Mouse (Mus musculus): ENCODE data around the gene Nr2c1.

GRCm38 (mm10) chr10:94122595-94122994 is 25.2 kb upstream of the Nr2c1 start:
- TF ChIP-seq MAX (IDR thresholded peaks at IDR 0.05): no peak
- no peak for TF ChIP-seq CTCF (IDR thresholded peaks at IDR 0.05; ENCODE audit: control insufficient read depth, insufficient read depth, insufficient read length)
- TF ChIP-seq FOSL1 (IDR thresholded peaks at IDR 0.05; ENCODE audit: insufficient read depth, low read length, poor library complexity, severe bottlenecking): no peak
- TF ChIP-seq USF1 (IDR thresholded peaks at IDR 0.05; ENCODE audit: low read depth): no peak
- no peak for TF ChIP-seq CEBPB (IDR thresholded peaks at IDR 0.05; ENCODE audit: low read depth)

All from C2C12 (cell line).